Mouse (Mus musculus): ENCODE data around the gene Rbp7.
A peak's percentile ranks its signal among the peaks of the same experiment; 100 is the strongest.

- no peak for TF ChIP-seq CTCF (IDR thresholded peaks at IDR 0.05)
- TF ChIP-seq EP300 (IDR thresholded peaks at IDR 0.05): 0 out of 2 replicates have a peak, but pooled peaks have one; percentile 3
Observed at GRCm38 (mm10) chr4:149416417-149416816, 38.4 kb downstream of the Rbp7 start.

All from lung, postnatal 0 days (tissue).